Mouse (Mus musculus) spleen, embryonic (tissue): ENCODE results near the gene Lefty2.

Experiments used
- CTCF ChIA-PET: fragments of 350-600 bp; sonication (Branson Sonifier 250); formaldehyde crosslinking; loops from one replicate; lab custom pipeline; 2022; lab: Charles Lee

Gene Lefty2

DNA sequence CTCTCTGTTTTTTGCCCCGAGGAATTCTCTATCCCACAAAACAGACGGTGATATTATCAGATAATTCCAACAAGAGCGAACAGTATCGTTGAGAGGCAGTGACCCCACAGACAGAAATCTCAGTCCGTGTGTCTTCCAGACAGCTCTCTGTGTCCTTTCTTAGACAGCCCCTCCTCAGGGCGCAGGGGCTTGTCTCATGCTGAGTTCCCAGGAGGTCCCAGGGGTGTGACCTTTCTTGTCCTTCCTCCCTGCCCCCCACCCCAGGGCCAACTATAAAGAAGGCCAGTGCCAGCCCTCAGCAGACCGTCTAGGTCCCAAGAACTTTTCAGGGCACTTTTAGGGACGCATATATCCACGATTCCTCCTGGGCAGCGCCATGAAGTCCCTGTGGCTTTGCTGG, at the start of gene Lefty2:
Gene Lefty2 (plus strand): TSS at position 301 of the 400 bp plus-strand sequence.
- CTCF ChIA-PET, result interaction anchor here (1.5 kb wide), 1 partner anchor 9 kb away, joined by 3 read pairs; no protein-coding TSS in a partner anchor

DNA sequence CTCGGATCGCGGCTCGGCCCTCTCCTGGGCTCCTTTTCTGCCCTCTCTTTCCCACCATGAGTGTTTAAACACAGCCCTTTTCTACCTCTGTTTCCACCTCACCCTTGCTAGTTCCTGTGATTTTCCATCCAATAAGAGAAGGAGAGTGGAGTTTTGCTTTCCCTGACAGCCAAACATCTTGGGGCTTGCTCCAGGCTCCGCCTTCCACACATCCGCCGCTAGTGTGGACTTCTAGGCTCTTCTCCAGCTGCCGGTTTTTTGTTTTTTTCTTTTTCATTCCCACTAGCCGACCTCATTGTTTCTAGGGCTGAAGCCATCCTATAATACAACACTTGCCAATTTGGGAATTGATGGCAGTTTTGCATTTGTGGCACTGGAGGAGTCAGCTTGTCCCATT, 44.8 kb upstream of the Lefty2 start:
- CTCF ChIA-PET, result interaction anchor here (1.7 kb wide), 1 partner anchor 37 kb away, joined by 5 read pairs; no protein-coding TSS in a partner anchor

DNA sequence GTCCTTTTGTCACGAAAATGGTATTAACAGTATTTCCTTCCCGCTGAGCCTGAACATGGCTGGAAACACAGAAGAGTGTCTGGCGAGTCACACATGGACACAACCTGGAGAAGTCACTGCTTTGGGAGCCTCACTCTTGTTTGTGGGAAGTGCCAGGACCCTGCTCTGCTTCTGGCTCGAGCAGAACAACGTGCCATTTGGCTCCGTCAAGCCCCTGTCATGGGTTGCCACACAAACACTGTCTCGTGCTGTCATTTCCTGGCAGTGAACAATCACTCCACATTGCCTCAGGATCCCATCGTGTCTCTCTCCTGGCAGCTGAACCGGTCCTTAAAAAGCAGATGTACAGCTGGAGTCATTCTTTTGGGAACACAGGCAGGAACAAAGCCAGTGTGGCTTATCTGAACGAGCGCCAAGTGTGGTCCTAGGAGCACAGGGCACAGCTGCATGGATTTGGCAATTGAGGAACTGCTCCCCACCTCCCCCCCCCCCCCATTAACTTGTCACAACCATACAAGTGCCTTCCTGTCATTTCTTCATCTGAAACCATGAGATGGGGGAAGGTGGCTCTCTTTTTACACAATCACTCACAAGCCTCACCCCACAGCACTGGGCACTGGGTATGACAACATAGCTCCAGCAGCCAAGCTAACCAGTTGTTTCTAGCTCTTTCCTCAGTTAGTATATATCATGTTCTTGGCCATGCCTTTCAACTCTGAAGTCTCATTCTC, 44.2 kb upstream of the Lefty2 start:
- CTCF ChIA-PET, result interaction anchor here (0.6 to 2.3 kb wide), 4 partner anchors 24 to 298 kb away, joined by 3 to 23 read pairs (median 4); no protein-coding TSS in a partner anchor

DNA sequence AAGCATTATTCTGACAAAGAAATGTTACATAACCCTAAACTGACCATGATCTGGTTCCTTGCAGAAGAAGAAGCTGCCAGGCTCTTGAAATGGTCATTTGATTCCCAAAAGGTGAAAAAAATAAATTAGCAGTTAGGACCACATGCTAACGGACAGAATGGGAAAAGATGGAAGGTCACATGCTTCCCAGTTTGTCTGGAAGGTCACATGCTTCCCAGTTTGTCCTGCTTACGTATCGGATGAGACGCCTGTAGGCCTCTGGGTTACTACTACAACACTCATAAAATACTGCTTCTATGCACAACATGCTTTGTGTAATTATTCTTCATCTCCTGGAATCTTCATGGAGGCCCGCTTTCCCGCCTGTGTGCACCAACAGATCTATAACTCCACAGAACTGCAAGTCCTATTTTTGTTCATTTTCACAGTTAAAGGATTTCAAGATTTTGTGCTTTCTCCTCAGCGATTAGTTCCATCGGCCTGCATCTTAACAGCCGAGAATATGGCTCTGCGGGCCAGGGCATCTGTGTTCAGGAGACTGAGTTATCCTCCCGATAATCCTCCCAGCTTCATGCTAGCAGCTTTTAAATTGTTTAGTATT, 43.1 kb upstream of the Lefty2 start:
- CTCF ChIA-PET, result interaction anchor here (1.3 to 2.3 kb wide), 3 partner anchors 22 to 28 kb away, joined by 3 to 23 read pairs (median 4); no protein-coding TSS in a partner anchor

DNA sequence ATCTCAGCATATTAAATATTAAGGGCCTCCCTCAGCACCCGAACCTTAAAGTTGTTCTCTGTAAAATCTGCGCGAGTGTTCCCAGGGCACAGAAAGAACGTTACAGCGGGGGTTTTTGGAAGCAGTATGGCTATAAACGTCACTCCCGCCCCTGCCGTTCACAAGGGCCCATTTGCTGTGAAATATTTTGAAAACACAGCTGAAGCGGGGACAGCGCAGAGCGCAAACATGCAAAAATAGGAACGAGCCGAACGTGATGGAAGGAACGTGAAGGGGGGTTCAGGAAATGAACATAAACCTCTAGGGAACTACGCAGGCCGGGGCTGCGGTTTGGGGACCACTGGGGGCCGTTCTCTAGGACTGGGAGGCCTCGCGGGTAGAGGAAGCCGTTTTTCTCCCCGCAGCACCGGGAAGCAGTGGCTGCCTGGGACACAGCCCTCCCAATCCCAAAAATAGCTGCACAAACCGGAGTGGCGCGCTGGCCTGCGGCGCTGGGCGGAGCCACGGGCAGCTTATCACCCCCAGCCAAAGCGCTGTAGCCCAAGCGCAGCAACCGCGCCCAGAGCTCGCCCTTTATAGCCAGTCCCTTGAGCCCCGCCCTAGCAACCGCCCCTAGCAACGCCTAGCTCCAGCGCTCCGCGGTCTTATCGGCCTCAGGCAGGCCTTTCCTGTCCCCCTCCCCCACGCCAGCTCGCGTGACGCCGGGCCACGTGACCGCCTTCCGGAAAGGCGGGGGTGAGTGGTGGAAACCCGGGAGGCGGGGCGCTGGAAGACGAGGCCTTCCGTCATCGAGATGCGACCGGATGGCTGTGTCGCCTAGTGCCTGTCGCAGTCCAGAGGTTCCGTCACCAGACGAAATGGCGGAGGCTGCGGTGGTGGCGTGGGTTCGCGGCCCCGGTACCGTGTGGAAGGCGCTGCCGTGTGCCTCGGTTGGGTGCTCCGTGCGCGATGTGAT, 42.3 kb upstream of the Lefty2 start, which contains the start of gene Sde2:
Gene Sde2 (plus strand): TSS at position 812 of the 955 bp plus-strand sequence.
- CTCF ChIA-PET, result interaction anchor here (1.3 to 2.3 kb wide), 3 partner anchors 23 to 29 kb away, joined by 3 to 23 read pairs (median 4); no protein-coding TSS in a partner anchor

DNA sequence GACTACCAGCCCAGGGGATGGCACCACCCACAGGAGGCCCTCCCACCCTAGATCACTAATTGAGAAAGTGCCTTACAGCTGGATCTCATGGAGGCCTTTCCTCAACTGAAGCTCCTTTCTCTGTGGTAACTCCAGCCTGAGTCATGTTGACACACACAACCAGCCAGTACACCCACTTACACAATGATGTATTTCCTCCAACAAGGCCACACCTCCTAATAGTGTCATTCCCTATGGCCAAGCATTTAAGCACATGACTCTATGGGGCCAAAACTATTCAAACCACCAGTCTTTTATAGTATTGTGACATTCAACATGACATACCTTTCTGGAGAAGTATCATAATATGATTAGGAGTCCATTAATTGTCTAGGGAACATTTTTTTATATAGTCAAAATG, 34.1 kb upstream of the Lefty2 start:
- CTCF ChIA-PET, result no interaction called here

DNA sequence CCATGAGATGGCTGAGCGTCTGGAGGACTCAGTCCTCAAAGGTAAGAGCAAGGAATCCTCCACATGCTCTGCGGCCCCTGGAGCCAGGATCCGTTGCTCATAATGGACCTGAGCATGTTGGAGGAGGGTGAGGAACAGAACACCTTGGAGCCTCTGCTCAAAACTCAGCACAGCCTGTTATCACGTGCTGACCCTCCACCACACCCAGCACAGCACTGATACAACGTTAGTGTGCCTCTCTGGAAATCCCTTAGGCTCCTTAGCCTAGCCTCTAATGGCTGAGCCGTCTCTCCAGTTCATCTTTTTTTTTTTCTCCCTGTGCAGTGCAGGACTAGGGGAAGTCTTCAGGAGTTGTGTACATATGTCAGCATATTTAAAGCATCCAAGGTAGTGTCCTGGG, 32.9 kb upstream of the Lefty2 start:
- CTCF ChIA-PET, result interaction anchor here (0.5 to 0.7 kb wide), 2 partner anchors 34 to 37 kb away, joined by 3 to 4 read pairs; no protein-coding TSS in a partner anchor

DNA sequence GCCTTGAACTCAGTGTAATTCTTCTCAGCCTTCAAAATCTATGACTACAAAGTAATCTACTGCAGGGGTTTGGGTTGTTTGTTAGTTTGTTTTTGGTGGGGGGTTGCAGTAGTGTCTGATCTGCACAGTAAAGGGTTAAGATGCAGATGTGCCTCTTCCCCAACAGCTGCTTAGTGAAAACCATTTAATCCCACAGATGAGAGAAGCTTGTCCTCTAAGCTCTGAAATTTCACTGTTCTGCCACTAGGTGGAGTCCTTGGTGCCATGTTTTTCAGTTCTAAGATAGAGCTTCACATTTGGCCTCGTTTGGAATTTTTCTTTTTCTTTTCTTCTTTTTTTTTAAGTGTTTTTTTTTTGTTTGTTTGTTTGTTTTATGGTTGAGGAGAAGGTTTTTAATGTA, 29.3 kb upstream of the Lefty2 start:
- CTCF ChIA-PET, result interaction anchor here (0.6 to 1.0 kb wide), 2 partner anchors 10 to 37 kb away, joined by 3 to 7 read pairs; no protein-coding TSS in a partner anchor

DNA sequence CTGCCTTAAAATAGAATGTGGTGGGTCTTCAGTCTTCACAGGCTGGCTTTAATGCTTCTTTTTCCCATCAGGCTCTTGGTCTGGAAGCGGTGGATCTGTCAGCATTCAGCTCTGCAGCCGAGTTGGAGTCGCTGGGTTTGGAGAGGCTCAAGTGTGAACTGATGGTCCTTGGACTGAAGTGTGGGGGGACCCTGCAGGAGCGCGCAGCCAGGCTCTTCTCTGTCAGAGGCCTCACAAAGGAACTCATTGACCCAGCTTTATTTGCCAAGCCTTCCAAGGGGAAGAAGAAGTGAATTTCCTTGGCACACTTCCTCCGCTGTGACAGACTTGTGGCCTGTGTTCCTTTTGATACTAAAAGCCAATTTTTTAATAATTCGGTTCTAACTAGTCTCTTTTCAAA, 26.9 kb upstream of the Lefty2 start:
- CTCF ChIA-PET, result interaction anchor here (1.1 kb wide), 1 partner anchor 97 kb away, joined by 3 read pairs; no protein-coding TSS in a partner anchor

DNA sequence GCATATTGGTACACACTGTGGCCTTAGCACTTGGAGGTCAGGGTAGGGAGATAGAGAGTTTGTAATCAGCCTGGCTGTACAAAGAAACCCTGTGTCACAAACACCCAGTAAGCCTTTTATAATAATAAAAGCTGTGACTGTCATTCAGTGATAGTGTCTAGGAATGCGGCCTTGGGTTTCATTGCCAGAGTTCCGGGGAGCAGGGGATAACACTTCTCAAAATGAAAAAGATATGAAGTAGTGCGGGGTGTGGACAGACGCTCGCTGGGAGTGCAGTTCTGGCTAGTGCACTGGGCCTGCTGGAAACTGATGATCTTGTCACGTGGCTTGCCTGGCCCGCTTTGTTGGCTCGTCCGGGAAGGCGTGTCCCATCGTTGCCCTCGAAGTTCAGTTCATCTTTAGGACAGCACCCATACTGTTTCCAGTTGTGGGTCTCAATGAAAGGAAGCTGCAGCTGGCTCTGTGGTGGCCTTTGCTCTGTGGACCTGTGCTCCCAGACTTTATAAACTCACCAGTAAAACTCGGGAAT, 22.7 kb upstream of the Lefty2 start:
- CTCF ChIA-PET, result interaction anchor here (0.6 kb wide), 1 partner anchor 311 kb away, joined by 3 read pairs; no protein-coding TSS in a partner anchor

DNA sequence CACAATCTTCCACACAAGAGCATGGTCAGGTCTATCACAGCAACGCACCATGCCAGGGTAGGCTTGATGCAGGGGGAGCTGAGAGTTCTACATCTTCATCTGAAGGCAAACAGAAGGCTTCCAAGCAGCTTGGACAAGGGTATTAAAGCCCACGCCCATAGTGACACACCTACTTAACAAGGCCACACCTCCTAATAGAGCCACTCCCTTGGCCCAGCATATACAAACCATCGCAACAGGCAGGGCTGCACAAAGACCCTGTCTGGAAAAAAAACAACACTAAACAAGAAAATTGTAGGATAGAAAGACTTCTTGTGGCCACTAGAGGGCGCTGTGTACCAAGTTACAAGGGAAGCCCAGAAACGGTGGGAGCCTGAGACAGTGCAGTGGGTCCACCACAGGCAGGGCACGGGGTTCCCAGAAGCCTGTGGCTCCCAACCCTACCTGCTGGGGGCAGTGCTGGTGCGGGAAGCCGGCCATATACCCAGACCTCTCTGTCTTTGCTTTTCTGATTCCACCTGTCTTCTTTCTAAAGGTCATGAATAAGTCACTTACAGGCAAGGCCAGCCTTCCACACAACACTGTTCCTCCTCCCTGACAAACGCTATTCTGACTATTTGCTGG, 18.9 kb upstream of the Lefty2 start:
- CTCF ChIA-PET, result interaction anchor here (0.5 to 1.3 kb wide), 4 partner anchors 10 to 1053 kb away, joined by 3 to 11 read pairs (median 4); no protein-coding TSS in a partner anchor

DNA sequence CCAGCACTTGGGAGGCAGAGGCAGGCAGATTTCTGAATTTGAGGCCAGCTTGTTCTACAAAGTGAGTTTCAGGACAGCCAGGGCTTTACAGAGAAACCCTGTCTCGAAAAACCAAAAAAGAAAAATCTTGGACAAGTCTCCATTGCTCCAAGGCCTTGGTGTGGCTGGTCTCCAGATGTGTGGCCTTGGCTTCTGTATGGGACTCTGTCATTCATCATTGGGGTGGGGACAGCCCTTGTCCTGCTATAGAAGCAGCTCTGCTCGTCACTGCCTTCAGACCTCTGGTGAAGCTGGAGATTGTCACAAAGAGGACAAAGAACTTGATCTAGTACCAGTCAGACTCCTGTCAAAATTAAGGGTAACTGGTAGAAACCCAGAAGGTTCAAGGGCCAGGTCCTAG, 18.3 kb upstream of the Lefty2 start:
- CTCF ChIA-PET, result interaction anchor here (0.5 to 1.1 kb wide), 3 partner anchors 28 to 1053 kb away, joined by 3 to 5 read pairs (median 4); no protein-coding TSS in a partner anchor

DNA sequence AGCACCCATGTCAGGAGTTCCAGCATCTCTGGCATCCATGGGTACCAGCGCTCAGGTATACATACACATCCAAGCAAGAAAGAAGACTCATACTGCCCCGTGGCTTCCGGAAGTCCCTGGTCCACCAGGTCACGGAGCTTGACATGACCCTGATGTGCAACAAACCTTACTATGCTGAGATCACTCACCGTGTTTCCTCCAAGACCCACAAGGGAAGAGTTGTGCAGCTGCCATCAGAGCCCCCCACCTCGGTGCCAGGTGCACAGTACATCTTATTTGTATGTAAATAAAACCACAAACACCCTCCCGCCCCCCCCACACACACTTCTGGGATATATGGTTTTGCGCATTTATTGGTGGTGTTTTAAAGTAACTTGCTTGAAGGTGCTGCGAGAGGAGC, 17.8 kb upstream of the Lefty2 start:
- CTCF ChIA-PET, result interaction anchor here (0.6 to 1.1 kb wide), 4 partner anchors 28 to 624 kb away, joined by 4 to 15 read pairs (median 5); no protein-coding TSS in a partner anchor

DNA sequence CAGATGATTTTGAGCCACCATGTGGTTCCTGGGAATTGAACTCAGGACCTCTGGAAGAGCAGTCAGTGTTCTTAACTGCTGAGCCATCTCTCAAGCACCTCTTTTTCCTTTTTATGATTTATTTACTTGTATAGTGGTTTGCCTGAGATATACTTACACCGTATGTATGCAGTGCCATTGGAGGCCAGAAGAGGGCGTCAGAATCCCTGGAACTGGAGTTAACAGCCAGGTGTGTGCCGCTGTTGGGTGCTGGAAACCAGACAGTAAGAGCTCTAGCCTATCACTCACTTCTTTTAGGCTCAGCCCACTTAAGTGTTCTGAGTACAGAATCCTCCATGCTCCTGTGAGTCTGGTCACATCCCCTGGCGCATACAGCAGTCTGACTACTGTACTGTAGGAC, 15.4 kb upstream of the Lefty2 start:
- CTCF ChIA-PET, result no interaction called here

DNA sequence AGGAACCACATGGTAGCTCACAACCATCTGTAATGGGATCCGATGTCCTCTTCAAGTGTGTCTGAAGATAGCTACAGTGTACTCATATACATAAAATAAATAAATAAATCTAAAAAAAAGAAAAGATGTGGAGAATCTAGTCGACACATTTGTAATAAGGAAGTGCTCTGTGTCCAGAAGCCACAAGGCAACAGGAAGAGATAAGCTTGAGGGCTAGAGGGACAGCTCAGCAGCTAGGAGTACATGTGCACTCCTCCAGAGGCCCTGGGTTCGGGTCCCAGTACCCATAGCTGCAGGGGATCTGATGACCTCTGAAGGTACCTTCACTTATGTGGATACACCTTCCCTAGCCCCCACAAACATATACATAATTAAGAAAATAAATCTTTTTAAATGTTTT, 11.1 kb upstream of the Lefty2 start:
- CTCF ChIA-PET, result no interaction called here

DNA sequence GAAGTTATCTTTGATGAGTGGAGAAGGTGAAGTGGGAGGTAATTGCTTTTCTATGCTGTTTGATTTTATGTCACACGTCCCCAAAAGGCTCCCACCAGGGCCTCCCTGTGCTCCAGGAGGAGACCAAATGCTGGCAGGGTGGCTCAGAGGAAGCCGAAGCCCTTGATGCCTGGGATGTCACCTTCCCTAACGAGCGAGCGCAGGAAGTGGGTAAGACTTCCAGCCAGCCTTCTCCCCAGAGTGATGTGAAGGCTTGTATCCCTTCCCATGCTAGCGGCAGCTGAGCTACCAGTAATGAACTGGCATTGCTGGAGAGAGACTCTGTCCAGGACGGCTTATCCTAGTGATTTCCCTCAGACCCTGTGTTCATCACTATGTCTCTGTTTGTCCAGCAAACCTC, 9.2 kb upstream of the Lefty2 start:
- CTCF ChIA-PET, result interaction anchor here (1.0 kb wide), 1 partner anchor 9 kb away, joined by 3 read pairs; the partner anchor contains the start of gene Lefty2

DNA sequence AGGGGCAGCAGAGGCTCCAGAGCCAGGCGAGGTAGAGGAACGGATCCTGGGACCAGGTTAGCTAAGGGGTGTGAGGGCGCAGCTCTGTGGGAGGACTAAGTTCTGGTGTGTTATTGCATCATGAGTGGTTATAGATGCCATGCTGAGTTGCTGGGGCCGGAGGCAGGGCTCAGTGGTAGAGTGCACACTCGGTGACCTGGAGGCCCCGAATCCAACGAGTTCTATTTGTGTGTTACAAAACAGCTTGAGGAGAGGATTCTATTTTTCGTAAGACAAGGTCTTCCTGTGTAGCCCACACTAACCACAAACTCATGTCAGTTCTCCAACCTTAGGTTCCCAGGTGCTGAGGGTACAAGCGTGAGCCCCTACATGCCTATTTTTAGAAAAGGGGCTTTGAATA, 8.4 kb upstream of the Lefty2 start:
- CTCF ChIA-PET, result no interaction called here

DNA sequence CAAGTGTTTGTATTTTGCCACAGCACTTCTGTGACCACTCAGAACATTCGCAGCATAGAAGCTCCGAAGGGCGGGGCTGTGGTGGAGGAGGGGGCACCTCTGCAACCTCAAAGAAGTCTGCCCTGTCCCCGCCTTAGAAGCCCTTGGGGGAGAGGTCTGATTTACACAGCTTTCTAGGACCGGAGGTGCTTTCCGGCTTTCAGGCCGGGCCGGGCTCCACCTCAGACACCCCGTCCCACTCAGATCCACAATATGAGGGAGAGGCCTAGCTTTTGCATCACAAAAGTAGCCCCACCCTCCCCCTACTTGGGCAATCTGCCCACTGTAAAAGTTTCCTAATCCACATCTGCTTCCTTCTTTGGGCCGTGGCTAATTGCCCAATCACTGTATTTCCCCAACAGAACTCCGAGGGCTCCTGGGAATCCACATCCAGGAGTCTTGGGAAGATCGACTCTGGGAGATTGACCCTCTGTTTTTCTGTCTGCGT, 4.3 kb upstream of the Lefty2 start:
- CTCF ChIA-PET, result no interaction called here

DNA sequence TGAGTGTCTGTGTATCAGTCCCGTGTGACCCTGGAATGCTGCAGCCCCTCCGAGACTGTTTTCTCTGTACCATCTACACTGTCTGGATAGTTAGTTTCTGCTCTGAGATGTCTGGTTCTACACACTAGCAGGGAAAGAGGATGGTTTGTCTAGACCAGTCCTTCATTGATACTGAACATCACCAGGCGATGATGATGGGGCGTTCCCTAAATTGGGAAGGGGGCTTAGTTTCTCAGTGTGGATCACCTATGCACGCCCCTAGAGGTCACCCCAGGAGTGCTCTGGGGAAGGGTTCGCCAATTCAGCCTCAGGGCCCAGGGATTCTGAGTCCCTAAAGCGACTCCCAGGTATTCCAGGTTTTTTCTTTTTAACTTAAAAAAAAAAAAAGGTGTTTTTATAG, 3.7 kb upstream of the Lefty2 start:
- CTCF ChIA-PET, result interaction anchor here (0.7 kb wide), 1 partner anchor 33 kb away, joined by 3 read pairs; no protein-coding TSS in a partner anchor

DNA sequence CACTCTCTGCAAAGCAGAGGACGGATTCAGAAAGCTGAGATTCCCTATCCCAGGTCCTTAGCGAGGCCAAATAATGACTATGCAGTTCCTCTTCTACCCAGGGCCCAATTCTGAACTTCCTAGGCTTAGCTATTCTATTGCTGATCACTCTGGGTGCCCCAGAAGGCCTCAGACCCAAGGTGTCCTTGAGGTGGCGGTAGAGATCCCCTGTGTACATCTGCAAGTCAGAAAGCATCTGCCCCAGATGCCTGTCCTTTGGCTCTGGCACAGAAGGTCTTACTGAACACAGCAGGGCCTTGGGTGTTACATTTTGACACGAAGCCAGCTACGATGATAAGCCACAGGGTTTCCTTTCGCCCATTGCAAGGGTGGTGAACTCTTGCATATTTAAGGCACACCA, 3.1 kb upstream of the Lefty2 start:
- CTCF ChIA-PET, result interaction anchor here (0.7 kb wide), 1 partner anchor 34 kb away, joined by 3 read pairs; no protein-coding TSS in a partner anchor
